Mouse (Mus musculus): Measurements from ENCODE around the gene Olfr1040. TPM values are rescaled to one million over a fixed set of nuclear protein-coding genes. Genes with fewer than 3 reads are reported as not detected.

Gene Olfr1040
- not detected for polyA plus RNA-seq (2017; shearing (Covaris generic))

GRCm38 (mm10) chr2:86146632-86147031, at the start of gene Olfr1040:
TSS of gene Olfr1040 (minus strand) at chr2:86146732.

GRCm38 (mm10) chr2:86185583-86185982, 39.1 kb upstream of the Olfr1040 start, which contains the start of gene Olfr52:
TSS of gene Olfr52 (minus strand) at chr2:86185683.

GRCm38 (mm10) chr2:86177720-86178119, 31.2 kb upstream of the Olfr1040 start, which contains the start of gene Olfr1044:
TSS of gene Olfr1044 (minus strand) at chr2:86177820.

GRCm38 (mm10) chr2:86167422-86167821, 20.9 kb upstream of the Olfr1040 start, which contains the start of gene Olfr1043:
TSS of gene Olfr1043 (minus strand) at chr2:86167522.

GRCm38 (mm10) chr2:86161738-86162137, 15.2 kb upstream of the Olfr1040 start, which contains the start of gene Olfr1042:
TSS of gene Olfr1042 (minus strand) at chr2:86161838.

GRCm38 (mm10) chr2:86135828-86136227, 10.7 kb downstream of the Olfr1040 start, which contains the start of gene Olfr1039:
TSS of gene Olfr1039 (minus strand) at chr2:86135928.

Other genes starting within 250 kb of the Olfr1040 start
- not detected for gene Olfr1024, start 241.7 kb downstream of the Olfr1040 start, polyA plus RNA-seq (2017; shearing (Covaris generic))
- gene Olfr1025-ps1, start 231.5 kb downstream of the Olfr1040 start, polyA plus RNA-seq (2017; shearing (Covaris generic)) = not detected
- not detected for gene Olfr1026, start 225.2 kb downstream of the Olfr1040 start, polyA plus RNA-seq (2017; shearing (Covaris generic))
- not detected for gene Olfr1028, start 196.3 kb downstream of the Olfr1040 start, polyA plus RNA-seq (2017; shearing (Covaris generic))
- gene Olfr1029, start 172.8 kb downstream of the Olfr1040 start, polyA plus RNA-seq (2017; shearing (Covaris generic)) = not detected
- gene Olfr1030, start 167.5 kb downstream of the Olfr1040 start, polyA plus RNA-seq (2017; shearing (Covaris generic)) = not detected
- not detected for gene Olfr1031, start 156.4 kb downstream of the Olfr1040 start, polyA plus RNA-seq (2017; shearing (Covaris generic))
- not detected for gene Olfr1032, start 141.2 kb downstream of the Olfr1040 start, polyA plus RNA-seq (2017; shearing (Covaris generic))
- not detected for gene Olfr1033, start 126.1 kb downstream of the Olfr1040 start, polyA plus RNA-seq (2017; shearing (Covaris generic))
- gene Olfr1034, start 100.9 kb downstream of the Olfr1040 start, polyA plus RNA-seq (2017; shearing (Covaris generic)) = not detected
- gene Olfr1036, start 72.7 kb downstream of the Olfr1040 start, polyA plus RNA-seq (2017; shearing (Covaris generic)) = not detected
- not detected for gene Olfr1037, start 59.3 kb downstream of the Olfr1040 start, polyA plus RNA-seq (2017; shearing (Covaris generic))
- gene Olfr1039, start 10.8 kb downstream of the Olfr1040 start, polyA plus RNA-seq (2017; shearing (Covaris generic)) = not detected
- not detected for gene Olfr1042, start 15.1 kb upstream of the Olfr1040 start, polyA plus RNA-seq (2017; shearing (Covaris generic))
- not detected for gene Olfr1043, start 20.8 kb upstream of the Olfr1040 start, polyA plus RNA-seq (2017; shearing (Covaris generic))
- not detected for gene Olfr1044, start 31.1 kb upstream of the Olfr1040 start, polyA plus RNA-seq (2017; shearing (Covaris generic))
- gene Olfr52, start 39.0 kb upstream of the Olfr1040 start, polyA plus RNA-seq (2017; shearing (Covaris generic)) = not detected
- not detected for gene Olfr1045, start 56.3 kb upstream of the Olfr1040 start, polyA plus RNA-seq (2017; shearing (Covaris generic))
- gene Olfr1046, start 72.6 kb upstream of the Olfr1040 start, polyA plus RNA-seq (2017; shearing (Covaris generic)) = not detected
- gene Olfr1047, start 84.7 kb upstream of the Olfr1040 start, polyA plus RNA-seq (2017; shearing (Covaris generic)) = not detected
- not detected for gene Olfr1048, start 93.6 kb upstream of the Olfr1040 start, polyA plus RNA-seq (2017; shearing (Covaris generic))
- not detected for gene Olfr1049, start 111.6 kb upstream of the Olfr1040 start, polyA plus RNA-seq (2017; shearing (Covaris generic))
- gene Olfr1051, start 132.4 kb upstream of the Olfr1040 start, polyA plus RNA-seq (2017; shearing (Covaris generic)) = not detected
- gene Olfr1052, start 145.7 kb upstream of the Olfr1040 start, polyA plus RNA-seq (2017; shearing (Covaris generic)) = not detected
- not detected for gene Olfr1053, start 168.6 kb upstream of the Olfr1040 start, polyA plus RNA-seq (2017; shearing (Covaris generic))
- gene Olfr1054, start 188.7 kb upstream of the Olfr1040 start, polyA plus RNA-seq (2017; shearing (Covaris generic)) = not detected
- not detected for gene Olfr1055, start 203.6 kb upstream of the Olfr1040 start, polyA plus RNA-seq (2017; shearing (Covaris generic))
- not detected for gene Olfr1056, start 215.7 kb upstream of the Olfr1040 start, polyA plus RNA-seq (2017; shearing (Covaris generic))
- gene Olfr1057, start 231.7 kb upstream of the Olfr1040 start, polyA plus RNA-seq (2017; shearing (Covaris generic)) = not detected
- not detected for gene Olfr1058, start 241.8 kb upstream of the Olfr1040 start, polyA plus RNA-seq (2017; shearing (Covaris generic))